ENCODE assay signal across 19 mouse cellular contexts in the genomic region with DNA sequence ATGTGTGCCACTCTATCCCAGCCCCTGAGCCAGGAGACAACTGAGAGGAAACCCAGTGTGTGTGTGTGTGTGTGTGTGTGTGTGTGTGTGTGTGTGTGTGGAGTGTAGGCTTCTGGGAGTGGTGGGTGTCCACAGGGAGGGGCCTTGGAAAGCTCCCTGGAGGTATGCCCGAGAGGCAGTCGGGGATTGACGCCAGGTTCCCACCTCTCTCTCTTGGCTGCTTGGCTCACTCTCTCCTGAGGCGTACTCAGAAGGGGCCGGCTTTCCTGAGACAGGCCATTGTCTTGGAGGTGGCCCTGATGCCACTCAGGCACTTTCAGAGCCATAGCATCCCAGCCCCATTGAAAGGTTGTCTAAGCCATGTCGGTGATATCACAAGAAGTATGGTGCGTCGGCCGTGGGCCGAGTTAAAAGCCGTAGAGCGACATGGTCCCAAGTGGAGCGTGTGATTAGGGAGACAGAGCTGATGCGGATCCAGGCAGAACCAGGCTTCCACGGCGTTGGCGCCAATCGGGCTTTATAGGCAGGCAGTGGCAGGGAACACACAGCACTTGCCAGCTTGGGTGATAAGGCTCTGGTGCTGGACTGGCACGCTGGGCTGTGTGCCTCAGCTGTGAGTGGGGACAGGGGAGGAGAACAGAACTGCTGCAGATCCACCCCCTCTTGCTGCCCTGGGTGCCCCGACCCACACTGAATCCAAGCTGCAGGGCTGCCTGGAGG. TPM values are rescaled to one million over a fixed set of nuclear protein-coding genes. Genes with fewer than 3 reads are reported as not detected.
A peak's percentile ranks its signal among the peaks of the same experiment; 100 is the strongest.
DNase-seq lines count a peak whose midpoint lies in the region; ATAC-seq lines count a peak whose summit lies in the region.
"Had no signal": no experiment of that assay in that cellular context is flagged by ENCODE, and none has a peak within 500 bp of the region (broad histone marks: within the 10 kb centered on the region; RNA-seq: fewer than 3 reads in every experiment).

No protein-coding gene starts in this region.

- H3K27me3 ChIP-seq in heart, embryonic 12.5 days (replicated peaks): peaks cover 27% of the 10 kb centered on the region
- H3K27me3 ChIP-seq in embryonic facial prominence, embryonic 10.5 days (replicated peaks; ENCODE audit: low read depth, poor library complexity, severe bottlenecking): peaks cover 35% of the 10 kb centered on the region

- no peak for ATAC-seq in heart, embryonic 12.5 days (ENCODE audit: insufficient number of reproducible peaks, low FRiP score)
- ATAC-seq: activated CD4-positive, CD25-positive, alpha-beta regulatory T cell, adult 4 months had no signal

- H3K4me2 ChIP-seq in heart, embryonic 12.5 days: no peak overlapping the region
- H3K4me2 ChIP-seq: heart, embryonic 13.5 days; hindbrain, embryonic 14.5 days; liver, embryonic 11.5 days had no signal

- H3K9ac ChIP-seq in heart, embryonic 12.5 days: no peak overlapping the region
- H3K9ac ChIP-seq: heart, embryonic 13.5 days; hindbrain, embryonic 14.5 days had no signal

- peak; percentile 95 for DNase-seq in heart, adult 11 months
- peak; percentile 43 to 45 for DNase-seq in right cerebral cortex, postnatal 10 days (ENCODE audit: low spot score in 2 of 2)
- DNase-seq in right cerebral cortex, postnatal 25 days: no peak
- DNase-seq in embryonic facial prominence, embryonic 10.5 days (ENCODE audit: low spot score): no peak
- peak; percentile 21 for DNase-seq in heart, postnatal 4 days
- no peak for DNase-seq in layer of hippocampus, adult 9-11 months
- DNase-seq in adrenal gland, adult 8-10 months: no peak
- DNase-seq: cerebellum, adult 2 months; embryo, embryonic 11 days; kidney, adult 18-20 months; kidney, postnatal 14 days; thymus, postnatal 4 days had no signal

- H3K27ac ChIP-seq in heart, embryonic 12.5 days (ENCODE audit: poor library complexity, severe bottlenecking): no peak overlapping the region
- 0 out of 2 replicates have a peak overlapping the region, but pooled peaks have one; percentile 16 for H3K27ac ChIP-seq in embryonic facial prominence, embryonic 10.5 days (replicated peaks)
- H3K27ac ChIP-seq: heart, embryonic 13.5 days; hindbrain, embryonic 14.5 days had no signal

- 78% methylated on average over 20 of the region's 20 CpGs for WGBS in heart, embryonic 12.5 days
- WGBS in embryonic facial prominence, embryonic 10.5 days: 90% methylated on average over 20 of the region's 20 CpGs

- no peak overlapping the region for H3K4me3 ChIP-seq in heart, embryonic 12.5 days
- no peak overlapping the region for H3K4me3 ChIP-seq in embryonic facial prominence, embryonic 10.5 days
- H3K4me3 ChIP-seq: erythroblast, embryonic 14.5 days; heart, embryonic 13.5 days; megakaryocyte, embryonic 14.5 days had no signal

- peaks cover 6% of the 10 kb centered on the region; the same call in 1 of the 2 replicates for H3K4me1 ChIP-seq in heart, embryonic 12.5 days (replicated peaks)
- peaks cover 12% of the 10 kb centered on the region; the same call in 1 of the 2 replicates for H3K4me1 ChIP-seq in embryonic facial prominence, embryonic 10.5 days
- H3K4me1 ChIP-seq: heart, embryonic 13.5 days; megakaryocyte, embryonic 14.5 days had no signal

- H3K36me3 ChIP-seq in heart, embryonic 12.5 days: no peaks in the 10 kb centered on the region
- no peaks in the 10 kb centered on the region for H3K36me3 ChIP-seq in embryonic facial prominence, embryonic 10.5 days (replicated peaks)
- H3K36me3 ChIP-seq: heart, embryonic 13.5 days had no signal

- no peaks in the 10 kb centered on the region for H3K9me3 ChIP-seq in heart, embryonic 12.5 days (replicated peaks)
- H3K9me3 ChIP-seq in embryonic facial prominence, embryonic 10.5 days: no peaks in the 10 kb centered on the region
- H3K9me3 ChIP-seq: heart, embryonic 13.5 days; megakaryocyte, embryonic 14.5 days had no signal

RNA-seq across cellular contexts. Expression of gene Glis1, which starts 54.9 kb away (rescaled TPM):
- polyA plus RNA-seq in heart, embryonic 12.5 days (2016; fragmentation: Nextera tagmentation; extraction: Ambion mirVana): 0.19 and 0.47 TPM in 2 replicates
- 3.7 and 7.3 TPM in 2 replicates for polyA plus RNA-seq in embryonic facial prominence, embryonic 10.5 days (2016; fragmentation: Nextera tagmentation; extraction: Ambion mirVana)
- total RNA-seq in heart, postnatal 4 days (2021): under 1 TPM; 0.26 to 0.79 TPM
- total RNA-seq in adrenal gland, adult 8-10 months (2022): 1 to 10 TPM in 1 of 4 experiments, under 1 TPM in 3; 0.32 to 2.6 (median 0.79) TPM
- polyA plus RNA-seq: activated CD4-positive, CD25-positive, alpha-beta regulatory T cell, adult 4 months had no signal

Comparison
In these comparisons a context has a peak if more than half of its experiments do, and no peak if none do; other contexts are left out.
1. DNase-seq: peak in heart, adult 11 months (single experiment), right cerebral cortex, postnatal 10 days (2 of 2) and heart, postnatal 4 days (single experiment); none in right cerebral cortex, postnatal 25 days (single experiment), embryonic facial prominence, embryonic 10.5 days (single experiment), layer of hippocampus, adult 9-11 months (single experiment) and adrenal gland, adult 8-10 months (single experiment).